Mouse (Mus musculus): Measurements from ENCODE around the gene Znhit6. TPM values are rescaled to one million over a fixed set of nuclear protein-coding genes. Genes with fewer than 3 reads are reported as not detected.

The Znhit6 gene
- polyA plus RNA-seq, 1 experiment from 2014 or later: 39.3 TPM

GRCm38 (mm10) chr3:145626063-145626462, 50.1 kb downstream of the Znhit6 start:
- no peak overlapping the region for H3K9ac ChIP-seq (ENCODE audit: low read length)
- no peaks in the 10 kb centered on the region for H3K36me3 ChIP-seq (ENCODE audit: control insufficient read depth, insufficient read depth, low read length)
- ATAC-seq (replicated peaks; ENCODE audit: low FRiP score) (no peak), DNase-seq (ENCODE audit: low spot score) (no peak)
- H3K27me3 ChIP-seq (ENCODE audit: control insufficient read depth, insufficient read depth, low read length): no peaks in the 10 kb centered on the region
- H3K4me1 ChIP-seq (replicated peaks; ENCODE audit: control insufficient read depth, insufficient read depth, low read length): no peaks in the 10 kb centered on the region; the same call in 1 of the 2 replicates
- 98% methylated on average over 1 of the region's 1 CpGs for WGBS
- no peak overlapping the region for H3K4me3 ChIP-seq (ENCODE audit: low read depth, low read length)
- no peak overlapping the region for H3K4me2 ChIP-seq (ENCODE audit: low read depth, low read length, severe bottlenecking)
- no peak overlapping the region for H3K27ac ChIP-seq (ENCODE audit: low read depth, low read length)
- no peaks in the 10 kb centered on the region for H3K9me3 ChIP-seq (ENCODE audit: control insufficient read depth, low read length)

GRCm38 (mm10) chr3:145627830-145628229, 51.8 kb downstream of the Znhit6 start:
- ATAC-seq (replicated peaks; ENCODE audit: low FRiP score): 0 out of 2 replicates have a peak, but pooled peaks have one; percentile 49
- Histone ChIP-seq H3K9me3 (ENCODE audit: control insufficient read depth, low read length) (no peaks in the 10 kb centered on the region), H3K36me3 (ENCODE audit: control insufficient read depth, insufficient read depth, low read length) (no peaks in the 10 kb centered on the region), H3K9ac (ENCODE audit: low read length) (no peak overlapping the region), H3K4me2 (ENCODE audit: low read depth, low read length, severe bottlenecking) (no peak overlapping the region), H3K27me3 (ENCODE audit: control insufficient read depth, insufficient read depth, low read length) (no peaks in the 10 kb centered on the region), H3K4me3 (ENCODE audit: low read depth, low read length) (no peak overlapping the region), H3K4me1 (replicated peaks; ENCODE audit: control insufficient read depth, insufficient read depth, low read length) (no peaks in the 10 kb centered on the region; the same call in 1 of the 2 replicates), H3K27ac (ENCODE audit: low read depth, low read length) (no peak overlapping the region)
- peak; percentile 71 for DNase-seq (ENCODE audit: low spot score)
- 60% methylated on average over 3 of the region's 3 CpGs for WGBS

DNA sequence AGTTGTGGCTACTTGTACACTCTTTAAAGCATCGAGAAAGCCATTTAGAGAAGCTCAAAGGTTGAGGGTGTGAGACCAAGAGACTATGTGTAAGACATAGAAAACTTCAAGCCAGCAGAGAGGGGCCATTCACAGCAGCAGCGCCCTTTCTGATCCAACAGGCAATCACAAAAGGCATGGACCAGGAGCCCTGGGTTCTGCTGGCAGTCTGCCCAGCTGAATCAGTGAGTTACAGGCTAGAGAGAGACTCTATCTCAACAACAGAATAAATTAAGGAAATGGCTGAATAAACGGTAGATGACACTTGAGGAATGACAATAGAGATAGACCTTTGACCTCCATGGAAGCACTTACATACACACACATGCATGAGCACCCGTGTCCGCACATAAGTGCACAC, 52.6 kb downstream of the Znhit6 start:
- no peak overlapping the region for H3K4me2 ChIP-seq (ENCODE audit: low read depth, low read length, severe bottlenecking)
- 78% methylated on average over 5 of the region's 5 CpGs for WGBS
- no peaks in the 10 kb centered on the region for H3K27me3 ChIP-seq (ENCODE audit: control insufficient read depth, insufficient read depth, low read length)
- H3K4me3 ChIP-seq (ENCODE audit: low read depth, low read length): no peak overlapping the region
- ATAC-seq (replicated peaks; ENCODE audit: low FRiP score): no peak; the same call in 1 of the 2 replicates
- H3K9me3 ChIP-seq (ENCODE audit: control insufficient read depth, low read length): no peaks in the 10 kb centered on the region
- H3K27ac ChIP-seq (ENCODE audit: low read depth, low read length): no peak overlapping the region
- H3K4me1 ChIP-seq (replicated peaks; ENCODE audit: control insufficient read depth, insufficient read depth, low read length): no peaks in the 10 kb centered on the region; the same call in 1 of the 2 replicates
- no peaks in the 10 kb centered on the region for H3K36me3 ChIP-seq (ENCODE audit: control insufficient read depth, insufficient read depth, low read length)
- H3K9ac ChIP-seq (ENCODE audit: low read length): no peak overlapping the region
- DNase-seq (ENCODE audit: low spot score): no peak

- Histone ChIP-seq H3K36me3 (ENCODE audit: control insufficient read depth, insufficient read depth, low read length) (no peaks in the 10 kb centered on the region), H3K9me3 (ENCODE audit: control insufficient read depth, low read length) (no peaks in the 10 kb centered on the region), H3K27ac (ENCODE audit: low read depth, low read length) (no peak overlapping the region), H3K27me3 (ENCODE audit: control insufficient read depth, insufficient read depth, low read length) (no peaks in the 10 kb centered on the region), H3K4me3 (ENCODE audit: low read depth, low read length) (no peak overlapping the region), H3K4me2 (ENCODE audit: low read depth, low read length, severe bottlenecking) (no peak overlapping the region), H3K4me1 (replicated peaks; ENCODE audit: control insufficient read depth, insufficient read depth, low read length) (no peaks in the 10 kb centered on the region; the same call in 1 of the 2 replicates), H3K9ac (ENCODE audit: low read length) (no peak overlapping the region)
- 0 out of 2 replicates have a peak, but pooled peaks have one; percentile 17 for ATAC-seq (replicated peaks; ENCODE audit: low FRiP score)
- 11% methylated on average over 6 of the region's 6 CpGs for WGBS
- DNase-seq (ENCODE audit: low spot score): no peak
Measured at GRCm38 (mm10) chr3:145632888-145633287, 56.9 kb downstream of the Znhit6 start.

DNA sequence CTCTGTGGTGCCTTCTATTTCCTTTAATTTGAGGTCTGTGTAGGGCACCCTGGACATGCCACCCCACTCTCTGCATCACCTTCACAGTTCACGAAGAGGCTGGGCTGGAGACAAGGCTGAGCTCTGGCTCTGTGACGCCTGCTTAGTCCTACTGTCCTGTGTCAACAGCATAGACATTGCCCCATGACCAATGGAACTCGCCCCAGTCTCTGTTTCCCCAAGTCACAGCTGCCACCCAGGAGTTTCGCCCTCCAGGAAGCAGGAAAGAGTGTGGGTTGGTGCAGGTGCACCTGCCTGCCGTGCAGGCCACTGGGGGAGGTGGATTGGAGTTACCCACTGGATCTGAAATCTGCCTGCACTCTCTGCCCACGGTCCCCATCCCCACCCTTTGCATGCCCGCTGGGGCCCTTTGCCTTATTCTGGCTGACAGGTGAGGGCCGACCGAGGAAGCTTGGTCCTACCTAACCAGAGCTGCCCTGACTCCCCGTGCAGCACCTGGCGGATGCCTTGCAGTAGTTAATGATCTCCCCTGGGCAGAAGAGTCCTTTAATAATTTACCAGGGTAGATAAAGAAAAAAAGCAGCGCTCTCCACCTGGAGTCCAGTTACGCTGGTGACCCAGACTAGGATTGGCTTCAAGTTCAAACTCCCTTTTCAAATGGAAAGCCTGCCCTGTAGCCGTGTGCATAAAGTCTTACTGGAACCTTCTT, 58.2 kb downstream of the Znhit6 start:
- H3K4me1 ChIP-seq (replicated peaks; ENCODE audit: control insufficient read depth, insufficient read depth, low read length): no peaks in the 10 kb centered on the region
- WGBS: 88% methylated on average over 14 of the region's 14 CpGs
- H3K27me3 ChIP-seq (ENCODE audit: control insufficient read depth, insufficient read depth, low read length): no peaks in the 10 kb centered on the region
- no peak overlapping the region for H3K27ac ChIP-seq (ENCODE audit: low read depth, low read length)
- ATAC-seq (replicated peaks; ENCODE audit: low FRiP score) (no peak), DNase-seq (ENCODE audit: low spot score) (no peak)
- no peak overlapping the region for H3K9ac ChIP-seq (ENCODE audit: low read length)
- no peaks in the 10 kb centered on the region for H3K36me3 ChIP-seq (ENCODE audit: control insufficient read depth, insufficient read depth, low read length)
- no peak overlapping the region for H3K4me3 ChIP-seq (ENCODE audit: low read depth, low read length)
- no peak overlapping the region for H3K4me2 ChIP-seq (ENCODE audit: low read depth, low read length, severe bottlenecking)
- no peaks in the 10 kb centered on the region for H3K9me3 ChIP-seq (ENCODE audit: control insufficient read depth, low read length)

GRCm38 (mm10) chr3:145640170-145640569, 64.2 kb downstream of the Znhit6 start:
- Histone ChIP-seq H3K36me3 (ENCODE audit: control insufficient read depth, insufficient read depth, low read length) (no peaks in the 10 kb centered on the region), H3K4me1 (replicated peaks; ENCODE audit: control insufficient read depth, insufficient read depth, low read length) (no peaks in the 10 kb centered on the region), H3K9me3 (ENCODE audit: control insufficient read depth, low read length) (no peaks in the 10 kb centered on the region), H3K9ac (ENCODE audit: low read length) (no peak overlapping the region), H3K27ac (ENCODE audit: low read depth, low read length) (no peak overlapping the region), H3K4me3 (ENCODE audit: low read depth, low read length) (no peak overlapping the region), H3K27me3 (ENCODE audit: control insufficient read depth, insufficient read depth, low read length) (no peaks in the 10 kb centered on the region), H3K4me2 (ENCODE audit: low read depth, low read length, severe bottlenecking) (no peak overlapping the region)
- WGBS: 85% methylated on average over 4 of the region's 4 CpGs
- no peak for ATAC-seq (replicated peaks; ENCODE audit: low FRiP score)
- no peak for DNase-seq (ENCODE audit: low spot score)

GRCm38 (mm10) chr3:145640583-145640982, 64.6 kb downstream of the Znhit6 start:
- WGBS: 86% methylated on average over 4 of the region's 4 CpGs
- Histone ChIP-seq H3K4me3 (ENCODE audit: low read depth, low read length) (no peak overlapping the region), H3K4me1 (replicated peaks; ENCODE audit: control insufficient read depth, insufficient read depth, low read length) (no peaks in the 10 kb centered on the region), H3K27me3 (ENCODE audit: control insufficient read depth, insufficient read depth, low read length) (no peaks in the 10 kb centered on the region), H3K9ac (ENCODE audit: low read length) (no peak overlapping the region), H3K9me3 (ENCODE audit: control insufficient read depth, low read length) (no peaks in the 10 kb centered on the region), H3K27ac (ENCODE audit: low read depth, low read length) (no peak overlapping the region), H3K36me3 (ENCODE audit: control insufficient read depth, insufficient read depth, low read length) (no peaks in the 10 kb centered on the region), H3K4me2 (ENCODE audit: low read depth, low read length, severe bottlenecking) (no peak overlapping the region)
- DNase-seq (ENCODE audit: low spot score): no peak
- no peak for ATAC-seq (replicated peaks; ENCODE audit: low FRiP score)

DNA sequence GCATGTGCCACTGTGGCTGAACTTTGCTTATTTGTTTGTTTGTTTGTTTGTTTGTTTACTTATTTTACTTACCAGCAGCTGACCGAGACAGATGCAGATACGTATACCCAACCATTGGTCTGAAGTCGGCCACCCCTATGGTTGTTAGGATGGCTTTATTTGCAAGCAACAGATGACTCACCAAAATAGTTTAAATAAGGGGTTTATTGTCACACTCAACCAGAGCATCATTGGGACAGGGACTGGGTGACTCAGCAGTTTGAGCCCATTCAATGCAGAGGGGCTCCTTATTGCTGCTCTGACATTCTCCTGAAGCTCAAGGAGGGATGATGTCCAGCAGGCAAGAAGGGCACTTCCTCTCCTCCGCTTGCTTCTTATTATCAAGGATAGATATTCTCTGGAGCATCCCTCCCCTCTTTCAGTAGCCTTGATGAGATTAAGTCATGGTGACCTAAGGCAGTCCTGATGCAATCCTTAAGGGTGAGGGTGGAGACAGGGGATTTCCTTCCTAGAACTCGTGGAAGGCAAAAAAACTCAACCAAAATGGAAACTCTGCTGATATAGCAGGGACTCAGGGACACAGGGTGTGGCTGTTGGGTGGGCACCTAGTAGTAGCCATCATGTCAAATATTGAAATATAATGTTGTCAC, 65.2 kb downstream of the Znhit6 start:
- Histone ChIP-seq H3K9me3 (ENCODE audit: control insufficient read depth, low read length) (no peaks in the 10 kb centered on the region), H3K27me3 (ENCODE audit: control insufficient read depth, insufficient read depth, low read length) (no peaks in the 10 kb centered on the region), H3K27ac (ENCODE audit: low read depth, low read length) (no peak overlapping the region), H3K4me3 (ENCODE audit: low read depth, low read length) (no peak overlapping the region), H3K4me2 (ENCODE audit: low read depth, low read length, severe bottlenecking) (no peak overlapping the region), H3K4me1 (replicated peaks; ENCODE audit: control insufficient read depth, insufficient read depth, low read length) (no peaks in the 10 kb centered on the region), H3K9ac (ENCODE audit: low read length) (no peak overlapping the region), H3K36me3 (ENCODE audit: control insufficient read depth, insufficient read depth, low read length) (no peaks in the 10 kb centered on the region)
- ATAC-seq (replicated peaks; ENCODE audit: low FRiP score) (no peak), DNase-seq (ENCODE audit: low spot score) (no peak)
- 79% methylated on average over 5 of the region's 5 CpGs for WGBS

All from forebrain, embryonic 11.5 days (tissue).